Mouse (Mus musculus) liver, embryonic 14.5 days (tissue): ENCODE measurements at regions not wholly inside any gene's neighbourhood (a gene's known extent, or its start where the extent isn't known, plus 50 kb on each side); places are given as distances from the start of the nearest gene placed in this dataset.

Source experiments
- ATAC-seq: fragments of 200-750 bp; cut with Nextera tagmentation; 2 replicates; pipeline ENCODE4 v1.8.0; 2017; ENCODE audit warnings: moderate number of reproducible peaks, mild to moderate bottlenecking, moderate library complexity; ENCODE audit not compliant: insufficient read depth
- DNase-seq, 3 experiments: peaks; one replicate each; pipeline ENCODE4 v3.0.0-alpha.2; 2012 to 2013; ENCODE audit warnings: low read depth in 3 of 3, low spot score in 3 of 3
- H3K27ac ChIP-seq: fragments of 300-500 bp; sonication (generic); 2 replicates; pipeline ENCODE4 v1.5.1; 2014; ENCODE audit warnings: moderate library complexity, mild to moderate bottlenecking, control low read depth, inconsistent platforms
- H3K27me3 ChIP-seq: fragments of 300-500 bp; sonication (generic); 2 replicates; pipeline ENCODE4 v1.6.1; 2014; ENCODE audit warnings: mild to moderate bottlenecking, low read length, moderate library complexity; ENCODE audit not compliant: control insufficient read depth, insufficient read depth
- H3K36me3 ChIP-seq: fragments of 300-500 bp; sonication (generic); replicated peaks from 2 replicates; pipeline ENCODE4 v1.6.1; 2014; ENCODE audit warnings: low read depth; ENCODE audit not compliant: control insufficient read depth, insufficient read depth
- H3K4me1 ChIP-seq, 2 experiments: fragments of 200-500 bp in 1 of 2; fragments of 300-500 bp in 1 of 2; sonication (generic) in 1 of 2; replicated peaks; 2 replicates each; pipeline ENCODE4 v1.6.1; 2012 to 2014; ENCODE audit warnings: antibody characterized with exemption in 1 of 2, inconsistent platforms in 1 of 2, low read length in 1 of 2; ENCODE audit not compliant: control insufficient read depth in 2 of 2, insufficient read depth in 2 of 2
- H3K4me2 ChIP-seq: fragments of 300-500 bp; sonication (generic); 2 replicates; pipeline ENCODE4 v1.6.1; 2014; ENCODE audit warnings: low read depth, mild to moderate bottlenecking, control low read depth, moderate library complexity
- H3K4me3 ChIP-seq, 2 experiments: fragments of 200-500 bp in 1 of 2; fragments of 300-500 bp in 1 of 2; sonication (generic) in 1 of 2; 2 replicates each; pipeline ENCODE4 v1.5.1; 2012 to 2014; ENCODE audit warnings: low read depth in 2 of 2, low read length in 2 of 2, mild to moderate bottlenecking in 2 of 2, control low read depth in 1 of 2, inconsistent platforms in 1 of 2, moderate library complexity in 1 of 2; ENCODE audit not compliant: insufficient read depth in 1 of 2
- H3K9ac ChIP-seq: fragments of 300-500 bp; sonication (generic); replicated peaks from 2 replicates; pipeline ENCODE4 v1.6.1; 2014; ENCODE audit warnings: mild to moderate bottlenecking, control low read depth, moderate library complexity
- H3K9me3 ChIP-seq: fragments of 300-500 bp; sonication (generic); 2 replicates; pipeline ENCODE4 v1.6.1; 2016; ENCODE audit warnings: low read length, mixed read lengths; ENCODE audit not compliant: control insufficient read depth
- CTCF ChIP-seq: IDR thresholded peaks from 2 replicates; pipeline ENCODE4 v1.5.1; 2016; ENCODE audit warnings: antibody characterized with exemption, low read depth, control low read depth
- EP300 ChIP-seq: IDR thresholded peaks from 2 replicates; pipeline ENCODE4 v1.6.1; 2016; ENCODE audit warnings: antibody characterized with exemption, low read depth
- WGBS: fragments of 180-500 bp; shearing (Covaris S2); extraction: QIAGEN DNeasy Blood & Tissue Kit; methylation state at CpG from one replicate; pipeline ENCODE4 v1.1.7; 2014; ENCODE audit not compliant: insufficient replicate concordance; 5-methylcytosine and 5-hydroxymethylcytosine counted together

- DNase-seq: no peak
- Histone ChIP-seq H3K4me2 (no peak overlapping the region), H3K9me3 (no peaks in the 10 kb centered on the region), H3K9ac (no peak overlapping the region), H3K4me3 (no peak overlapping the region), H3K36me3 (no peaks in the 10 kb centered on the region), H3K27me3 (no peaks in the 10 kb centered on the region), H3K27ac (no peak overlapping the region), H3K4me1 (no peaks in the 10 kb centered on the region)
- 46% methylated on average over 9 of the region's 9 CpGs for WGBS
- TF ChIP-seq EP300 (no peak), CTCF (no peak)
- ATAC-seq: no peak
Measured at GRCm38 (mm10) chr3:134630135-134630516, 198.7 kb upstream of the Tacr3 start.

GRCm38 (mm10) chr3:134648727-134649445 is 179.9 kb upstream of the Tacr3 start:
- Histone ChIP-seq H3K9ac (no peak overlapping the region), H3K4me2 (no peak overlapping the region), H3K4me3 (no peak overlapping the region), H3K36me3 (no peaks in the 10 kb centered on the region), H3K9me3 (no peaks in the 10 kb centered on the region), H3K4me1 (no peaks in the 10 kb centered on the region), H3K27me3 (no peaks in the 10 kb centered on the region), H3K27ac (no peak overlapping the region)
- no peak for TF ChIP-seq EP300
- TF ChIP-seq CTCF: no peak; the same call in 1 of the 2 replicates
- no peak for DNase-seq
- no peak for ATAC-seq
- WGBS: 36% methylated on average over 3 of the region's 3 CpGs

- H3K4me2 ChIP-seq: no peak overlapping the region
- H3K4me1 ChIP-seq: no peaks in the 10 kb centered on the region
- no peaks in the 10 kb centered on the region for H3K27me3 ChIP-seq
- ATAC-seq (no peak), DNase-seq (no peak)
- no peak overlapping the region for H3K27ac ChIP-seq
- no peak overlapping the region for H3K4me3 ChIP-seq
- WGBS: 30% methylated on average over 4 of the region's 4 CpGs
- H3K9me3 ChIP-seq: no peaks in the 10 kb centered on the region
- H3K9ac ChIP-seq: no peak overlapping the region
- TF ChIP-seq EP300 (no peak), CTCF (no peak)
- H3K36me3 ChIP-seq: no peaks in the 10 kb centered on the region
Measured at GRCm38 (mm10) chr3:134654051-134654450, 174.8 kb upstream of the Tacr3 start.

DNA sequence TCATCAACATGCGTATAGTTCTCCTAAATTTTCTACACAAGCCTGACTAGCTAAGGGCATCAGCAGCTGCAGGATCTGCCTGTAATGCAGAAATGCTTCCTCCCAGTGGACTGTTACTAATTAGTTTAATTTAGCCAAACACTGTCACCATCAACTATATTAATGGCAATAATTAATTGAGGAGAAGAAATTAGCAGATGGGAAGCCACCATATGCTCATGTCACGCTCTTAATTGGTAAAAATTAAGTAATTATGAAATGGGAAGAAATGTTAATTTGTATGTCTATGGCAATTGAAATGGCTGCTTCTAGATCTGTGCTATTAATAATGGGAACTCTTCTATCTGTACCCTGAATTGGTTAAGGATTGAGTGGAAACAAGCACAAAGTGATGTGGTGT is 133.9 kb upstream of the Tacr3 start:
- H3K4me3 ChIP-seq: no peak overlapping the region
- no peaks in the 10 kb centered on the region for H3K27me3 ChIP-seq
- H3K4me1 ChIP-seq: no peaks in the 10 kb centered on the region
- H3K4me2 ChIP-seq: no peak overlapping the region
- no peaks in the 10 kb centered on the region for H3K36me3 ChIP-seq
- WGBS: 69% methylated on average over 2 of the region's 2 CpGs
- TF ChIP-seq CTCF (no peak), EP300 (no peak)
- H3K9me3 ChIP-seq: no peaks in the 10 kb centered on the region
- no peak for DNase-seq
- ATAC-seq: no peak
- H3K27ac ChIP-seq: no peak overlapping the region
- H3K9ac ChIP-seq: no peak overlapping the region

GRCm38 (mm10) chr3:134718620-134719019 is 110.2 kb upstream of the Tacr3 start:
- H3K4me1 ChIP-seq: no peaks in the 10 kb centered on the region
- no peaks in the 10 kb centered on the region for H3K36me3 ChIP-seq
- H3K9ac ChIP-seq: no peak overlapping the region
- no peaks in the 10 kb centered on the region for H3K9me3 ChIP-seq
- no peak overlapping the region for H3K4me3 ChIP-seq
- no peak for DNase-seq
- no peak for ATAC-seq
- H3K27ac ChIP-seq: no peak overlapping the region
- 12% methylated on average over 2 of the region's 2 CpGs for WGBS
- H3K27me3 ChIP-seq: no peaks in the 10 kb centered on the region
- TF ChIP-seq CTCF (peak; percentile 23; the same call in 1 of the 2 replicates), EP300 (no peak)
- no peak overlapping the region for H3K4me2 ChIP-seq
